Mouse (Mus musculus): ENCODE results near the gene Klhl29. TPM values are rescaled to one million over a fixed set of nuclear protein-coding genes. Genes with fewer than 3 reads are reported as not detected.

Klhl29 gene
- polyA plus RNA-seq, 1 experiment, result 2.4 TPM

GRCm38 (mm10) chr12:5194176-5194575, 181.3 kb downstream of the Klhl29 start:
- 65% methylated on average over 6 of the region's 6 CpGs for WGBS
- no peak for DNase-seq
- TF ChIP-seq POLR2A (IDR thresholded peaks at IDR 0.05; ENCODE audit: low read depth, low read length) (no peak), CTCF (conservative IDR thresholded peaks at IDR 0.05; ENCODE audit: insufficient read depth, insufficient read length, low read depth, low read length) (no peak)
- Histone ChIP-seq H3K27ac (ENCODE audit: insufficient read depth, low read depth, low read length) (no peak overlapping the region), H3K4me3 (ENCODE audit: insufficient read depth, low read depth, low read length) (no peak overlapping the region), H3K27me3 (replicated peaks; ENCODE audit: control insufficient read depth, insufficient read depth, low read length) (no peaks in the 10 kb centered on the region), H3K4me1 (ENCODE audit: control insufficient read depth, insufficient read depth, low read length) (no peaks in the 10 kb centered on the region; the same call in 1 of the 2 replicates), H3K36me3 (ENCODE audit: control insufficient read depth, insufficient read depth, low read length) (no peaks in the 10 kb centered on the region)

GRCm38 (mm10) chr12:5192380-5192718, 183.1 kb downstream of the Klhl29 start:
- no peaks in the 10 kb centered on the region; the same call in 1 of the 2 replicates for H3K4me1 ChIP-seq (ENCODE audit: control insufficient read depth, insufficient read depth, low read length)
- H3K27me3 ChIP-seq (replicated peaks; ENCODE audit: control insufficient read depth, insufficient read depth, low read length), result no peaks in the 10 kb centered on the region
- no peak for DNase-seq
- no peak for TF ChIP-seq CTCF (conservative IDR thresholded peaks at IDR 0.05; ENCODE audit: insufficient read depth, insufficient read length, low read depth, low read length)
- TF ChIP-seq POLR2A (IDR thresholded peaks at IDR 0.05; ENCODE audit: low read depth, low read length), result no peak
- no peak overlapping the region for H3K27ac ChIP-seq (ENCODE audit: insufficient read depth, low read depth, low read length)
- WGBS, result 59% methylated on average over 9 of the region's 9 CpGs
- no peaks in the 10 kb centered on the region for H3K36me3 ChIP-seq (ENCODE audit: control insufficient read depth, insufficient read depth, low read length)
- H3K4me3 ChIP-seq (ENCODE audit: insufficient read depth, low read depth, low read length), result no peak overlapping the region

- Histone ChIP-seq H3K4me3 (ENCODE audit: insufficient read depth, low read depth, low read length) (no peak overlapping the region), H3K27ac (ENCODE audit: insufficient read depth, low read depth, low read length) (no peak overlapping the region), H3K36me3 (ENCODE audit: control insufficient read depth, insufficient read depth, low read length) (no peaks in the 10 kb centered on the region), H3K27me3 (replicated peaks; ENCODE audit: control insufficient read depth, insufficient read depth, low read length) (no peaks in the 10 kb centered on the region), H3K4me1 (ENCODE audit: control insufficient read depth, insufficient read depth, low read length) (no peaks in the 10 kb centered on the region; the same call in 1 of the 2 replicates)
- WGBS, result 18% methylated on average over 14 of the region's 14 CpGs
- peak; percentile 69 for DNase-seq
- TF ChIP-seq POLR2A (IDR thresholded peaks at IDR 0.05; ENCODE audit: low read depth, low read length) (no peak), CTCF (conservative IDR thresholded peaks at IDR 0.05; ENCODE audit: insufficient read depth, insufficient read length, low read depth, low read length) (no peak)
Observed at GRCm38 (mm10) chr12:5191628-5192379, 183.7 kb downstream of the Klhl29 start.

- no peak for TF ChIP-seq POLR2A (IDR thresholded peaks at IDR 0.05; ENCODE audit: low read depth, low read length)
- TF ChIP-seq CTCF (conservative IDR thresholded peaks at IDR 0.05; ENCODE audit: insufficient read depth, insufficient read length, low read depth, low read length), result no peak
- H3K27ac ChIP-seq (ENCODE audit: insufficient read depth, low read depth, low read length), result no peak overlapping the region
Observed at GRCm38 (mm10) chr12:5191206-5191605, 184.3 kb downstream of the Klhl29 start.

GRCm38 (mm10) chr12:5189446-5190150, 185.9 kb downstream of the Klhl29 start:
- 69% methylated on average over 15 of the region's 15 CpGs for WGBS

More at GRCm38 (mm10) chr12:5191206-5191605, 184.3 kb downstream of the Klhl29 start:
- H3K4me1 ChIP-seq (ENCODE audit: control insufficient read depth, insufficient read depth, low read length), result no peaks in the 10 kb centered on the region; the same call in 1 of the 2 replicates
- no peaks in the 10 kb centered on the region for H3K36me3 ChIP-seq (ENCODE audit: control insufficient read depth, insufficient read depth, low read length)
- WGBS, result 90% methylated on average over 4 of the region's 4 CpGs
- H3K4me3 ChIP-seq (ENCODE audit: insufficient read depth, low read depth, low read length), result no peak overlapping the region
- DNase-seq, result no peak
- no peaks in the 10 kb centered on the region for H3K27me3 ChIP-seq (replicated peaks; ENCODE audit: control insufficient read depth, insufficient read depth, low read length)

GRCm38 (mm10) chr12:5188899-5189298, 186.6 kb downstream of the Klhl29 start:
- Histone ChIP-seq H3K27me3 (replicated peaks; ENCODE audit: control insufficient read depth, insufficient read depth, low read length) (no peaks in the 10 kb centered on the region), H3K4me3 (ENCODE audit: insufficient read depth, low read depth, low read length) (no peak overlapping the region), H3K36me3 (ENCODE audit: control insufficient read depth, insufficient read depth, low read length) (no peaks in the 10 kb centered on the region), H3K4me1 (ENCODE audit: control insufficient read depth, insufficient read depth, low read length) (no peaks in the 10 kb centered on the region; the same call in 1 of the 2 replicates), H3K27ac (ENCODE audit: insufficient read depth, low read depth, low read length) (no peak overlapping the region)
- no peak for DNase-seq
- TF ChIP-seq CTCF (conservative IDR thresholded peaks at IDR 0.05; ENCODE audit: insufficient read depth, insufficient read length, low read depth, low read length) (no peak), POLR2A (IDR thresholded peaks at IDR 0.05; ENCODE audit: low read depth, low read length) (no peak)
- 75% methylated on average over 7 of the region's 7 CpGs for WGBS

More at GRCm38 (mm10) chr12:5189446-5190150, 185.9 kb downstream of the Klhl29 start:
- TF ChIP-seq CTCF (conservative IDR thresholded peaks at IDR 0.05; ENCODE audit: insufficient read depth, insufficient read length, low read depth, low read length), result no peak
- TF ChIP-seq POLR2A (IDR thresholded peaks at IDR 0.05; ENCODE audit: low read depth, low read length), result no peak
- Histone ChIP-seq H3K4me3 (ENCODE audit: insufficient read depth, low read depth, low read length) (no peak overlapping the region), H3K27me3 (replicated peaks; ENCODE audit: control insufficient read depth, insufficient read depth, low read length) (no peaks in the 10 kb centered on the region), H3K4me1 (ENCODE audit: control insufficient read depth, insufficient read depth, low read length) (no peaks in the 10 kb centered on the region; the same call in 1 of the 2 replicates), H3K36me3 (ENCODE audit: control insufficient read depth, insufficient read depth, low read length) (no peaks in the 10 kb centered on the region), H3K27ac (ENCODE audit: insufficient read depth, low read depth, low read length) (no peak overlapping the region)
- no peak for DNase-seq

- Histone ChIP-seq H3K4me1 (ENCODE audit: control insufficient read depth, insufficient read depth, low read length) (no peaks in the 10 kb centered on the region; the same call in 1 of the 2 replicates), H3K27ac (ENCODE audit: insufficient read depth, low read depth, low read length) (no peak overlapping the region), H3K36me3 (ENCODE audit: control insufficient read depth, insufficient read depth, low read length) (no peaks in the 10 kb centered on the region), H3K27me3 (replicated peaks; ENCODE audit: control insufficient read depth, insufficient read depth, low read length) (no peaks in the 10 kb centered on the region), H3K4me3 (ENCODE audit: insufficient read depth, low read depth, low read length) (no peak overlapping the region)
- WGBS, result 88% methylated on average over 2 of the region's 2 CpGs
- no peak for TF ChIP-seq POLR2A (IDR thresholded peaks at IDR 0.05; ENCODE audit: low read depth, low read length)
- no peak for TF ChIP-seq CTCF (conservative IDR thresholded peaks at IDR 0.05; ENCODE audit: insufficient read depth, insufficient read length, low read depth, low read length)
- DNase-seq, result no peak
Observed at GRCm38 (mm10) chr12:5187773-5188333, 187.6 kb downstream of the Klhl29 start.
